Mouse (Mus musculus) neural tube, embryonic 11.5 days (tissue): ENCODE measurements around the gene Phf19. TPM values are rescaled to one million over a fixed set of nuclear protein-coding genes. Genes with fewer than 3 reads are reported as not detected.

Source experiments
- ATAC-seq: fragments of 200-750 bp; cut with Nextera tagmentation; 2 replicates; pipeline ENCODE4 v1.8.0; 2017; ENCODE audit warnings: moderate number of reproducible peaks, mild to moderate bottlenecking, moderate TSS enrichment, moderate library complexity; ENCODE audit not compliant: insufficient read depth, low FRiP score, low TSS enrichment
- DNase-seq: peaks from one replicate; pipeline ENCODE4 v3.0.0-alpha.2; 2015; ENCODE audit warnings: low spot score
- H3K27ac ChIP-seq: fragments of 300-500 bp; sonication (generic); 2 replicates; pipeline ENCODE4 v1.5.1; 2014; ENCODE audit warnings: low read depth, mild to moderate bottlenecking, low read length
- H3K27me3 ChIP-seq: fragments of 300-500 bp; sonication (generic); 2 replicates; pipeline ENCODE4 v1.6.1; 2014; ENCODE audit warnings: mild to moderate bottlenecking, low read length, mixed read lengths; ENCODE audit not compliant: control insufficient read depth, insufficient read depth
- H3K36me3 ChIP-seq: fragments of 300-500 bp; sonication (generic); 2 replicates; pipeline ENCODE4 v1.6.1; 2014; ENCODE audit warnings: mild to moderate bottlenecking, low read length, moderate library complexity, mixed read lengths; ENCODE audit not compliant: control insufficient read depth, insufficient read depth
- H3K4me1 ChIP-seq: fragments of 300-500 bp; sonication (generic); 2 replicates; pipeline ENCODE4 v1.6.1; 2014; ENCODE audit warnings: low read length, mixed read lengths; ENCODE audit not compliant: control insufficient read depth, insufficient read depth
- H3K4me2 ChIP-seq: fragments of 300-500 bp; sonication (generic); 2 replicates; pipeline ENCODE4 v1.6.1; 2014; ENCODE audit warnings: low read depth, mild to moderate bottlenecking, moderate library complexity
- H3K4me3 ChIP-seq: fragments of 300-500 bp; sonication (generic); 2 replicates; pipeline ENCODE4 v1.5.1; 2014; ENCODE audit warnings: low read depth, low read length
- H3K9ac ChIP-seq: fragments of 300-500 bp; sonication (generic); 2 replicates; pipeline ENCODE4 v1.6.1; 2014; ENCODE audit warnings: mild to moderate bottlenecking, low read length
- H3K9me3 ChIP-seq: fragments of 300-500 bp; sonication (generic); 2 replicates; pipeline ENCODE4 v1.6.1; 2016; ENCODE audit warnings: low read length; ENCODE audit not compliant: control insufficient read depth
- WGBS: fragments of 180-500 bp; shearing (Covaris S2); extraction: QIAGEN DNeasy Blood & Tissue Kit; methylation state at CpG from one replicate; pipeline ENCODE4 v1.1.7; 2014; 5-methylcytosine and 5-hydroxymethylcytosine counted together
- polyA plus RNA-seq: library from polyadenylated mRNA; unstranded; fragments of >200 nt; fragmentation: Nextera tagmentation; extraction: Ambion mirVana; gene quantifications from 2 replicates; pipeline ENCODE4 v1.2.1, GENCODE M21; 2014

The Phf19 gene
- 1.9 and 2.1 TPM in 2 replicates for polyA plus RNA-seq

DNA sequence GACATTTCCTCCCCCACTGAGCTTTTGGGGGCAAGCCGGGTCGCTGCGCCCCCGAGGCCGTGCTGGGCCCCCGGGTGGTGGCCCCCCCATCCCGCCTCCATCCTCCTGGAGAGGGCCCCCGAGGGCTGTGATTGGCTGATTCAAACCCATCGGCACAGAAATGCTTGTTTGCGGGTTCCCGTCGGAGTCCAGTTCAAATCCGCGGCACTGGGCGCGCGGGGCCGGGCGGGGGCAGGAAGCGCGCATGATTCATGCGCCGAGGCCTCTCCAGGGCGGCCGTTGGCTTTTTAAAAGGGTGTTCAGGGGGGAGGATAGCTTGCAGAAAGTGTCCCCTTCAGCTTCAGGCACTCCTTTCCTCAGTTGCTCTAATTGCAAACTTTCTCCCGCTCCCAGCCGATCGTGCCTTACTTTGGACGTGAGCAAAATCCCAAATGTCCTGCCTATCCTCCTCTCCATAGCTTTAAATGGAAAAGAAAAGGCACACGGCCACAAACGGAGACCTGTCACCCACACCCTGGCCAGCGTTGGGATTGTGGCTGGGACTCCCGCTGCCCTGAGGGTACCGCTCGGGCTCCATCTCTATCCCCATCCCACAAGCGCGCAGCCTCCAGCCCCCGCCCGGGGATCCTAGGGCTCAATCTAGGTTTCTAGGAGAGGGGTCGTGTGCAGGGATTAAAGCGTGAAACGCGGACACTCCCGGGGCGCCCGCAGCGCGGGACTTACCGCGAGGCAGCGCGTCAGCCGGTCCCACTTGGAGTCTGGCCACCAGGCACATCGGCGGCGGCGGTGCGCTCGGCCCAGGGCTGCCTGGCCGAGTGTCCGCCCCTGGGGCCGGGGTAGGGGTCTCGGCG lies at the start of gene Phf19:
Phf19 (minus strand) TSS at position 809 of the 851 bp plus-strand sequence.
- peaks cover 38% of the 10 kb centered on the region for H3K27me3 ChIP-seq
- peak; percentile 45 for DNase-seq
- H3K27ac ChIP-seq = no peak within 1 kb of the TSS
- no peaks in the 10 kb centered on the region for H3K36me3 ChIP-seq
- peak within 1 kb of the TSS; percentile 94 for H3K4me2 ChIP-seq
- under 1% methylated on average over 59 of the region's 64 CpGs for WGBS
- H3K9me3 ChIP-seq = no peaks in the 10 kb centered on the region
- peak within 1 kb of the TSS; percentile 61 for H3K4me3 ChIP-seq
- peaks cover 6% of the 10 kb centered on the region; the same call in 1 of the 2 replicates for H3K4me1 ChIP-seq
- H3K9ac ChIP-seq = peak within 1 kb of the TSS; percentile 57
- peak; percentile 53 for ATAC-seq

DNA sequence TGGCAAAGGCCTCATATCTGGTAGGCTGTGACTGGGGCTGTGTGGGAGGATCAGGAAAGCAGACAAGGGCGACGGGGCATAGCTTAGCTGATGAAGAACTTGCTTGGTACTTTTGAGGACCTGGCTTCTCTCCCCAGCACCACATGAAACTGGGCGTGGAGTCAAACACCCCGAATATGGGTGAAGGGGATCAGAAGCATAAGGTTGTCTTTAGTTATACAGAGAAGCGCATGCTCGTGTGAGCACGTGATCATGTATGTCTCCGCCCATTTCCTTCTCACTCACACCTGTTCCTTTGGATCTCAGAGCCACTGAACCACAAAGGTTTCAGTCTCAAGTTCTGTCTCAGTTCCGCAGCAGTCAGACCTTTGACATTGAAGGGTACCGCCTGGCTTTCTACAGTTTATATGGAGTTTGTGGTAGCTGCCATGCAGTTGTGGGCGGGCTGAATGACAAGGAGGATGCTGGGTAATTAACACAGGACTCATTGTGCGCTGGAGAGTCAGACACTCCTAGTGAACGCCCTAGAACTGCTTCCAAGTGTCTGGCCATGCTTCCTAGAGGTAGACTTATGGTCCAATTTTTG lies 49.6 kb upstream of the Phf19 start:
- Histone ChIP-seq H3K4me1 (peaks cover 4% of the 10 kb centered on the region; the same call in 1 of the 2 replicates), H3K27me3 (no peaks in the 10 kb centered on the region), H3K4me2 (no peak overlapping the region), H3K4me3 (no peak overlapping the region), H3K27ac (no peak overlapping the region), H3K9me3 (no peaks in the 10 kb centered on the region), H3K9ac (no peak overlapping the region), H3K36me3 (no peaks in the 10 kb centered on the region)
- ATAC-seq (no peak), DNase-seq (no peak)
- 86% methylated on average over 13 of the region's 13 CpGs for WGBS

DNA sequence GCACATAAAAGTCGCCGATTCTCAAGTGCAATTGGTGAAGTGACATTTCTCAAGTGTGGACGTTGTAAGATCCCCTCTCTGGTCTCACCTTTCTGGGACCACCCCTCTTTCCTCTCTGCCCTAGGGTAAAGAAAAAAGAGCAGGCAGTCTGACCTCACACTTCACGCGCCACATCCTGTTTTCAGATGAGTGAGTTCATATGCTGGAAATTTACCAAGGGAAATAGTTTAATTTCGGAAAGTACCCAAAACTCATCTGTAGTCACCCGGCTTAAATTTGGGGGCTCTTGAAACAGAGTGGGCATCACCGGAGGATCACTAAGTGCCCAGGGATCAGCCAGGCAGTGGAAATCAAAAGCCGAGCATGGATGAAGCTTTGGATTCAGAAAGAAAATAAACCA lies 49.1 kb upstream of the Phf19 start:
- no peak overlapping the region for H3K9ac ChIP-seq
- ATAC-seq = no peak
- no peak overlapping the region for H3K4me2 ChIP-seq
- H3K27ac ChIP-seq = no peak overlapping the region
- no peaks in the 10 kb centered on the region for H3K27me3 ChIP-seq
- no peak overlapping the region for H3K4me3 ChIP-seq
- DNase-seq = no peak
- no peaks in the 10 kb centered on the region for H3K36me3 ChIP-seq
- WGBS = 88% methylated on average over 9 of the region's 9 CpGs
- no peaks in the 10 kb centered on the region for H3K9me3 ChIP-seq
- H3K4me1 ChIP-seq = peaks cover 4% of the 10 kb centered on the region; the same call in 1 of the 2 replicates

DNA sequence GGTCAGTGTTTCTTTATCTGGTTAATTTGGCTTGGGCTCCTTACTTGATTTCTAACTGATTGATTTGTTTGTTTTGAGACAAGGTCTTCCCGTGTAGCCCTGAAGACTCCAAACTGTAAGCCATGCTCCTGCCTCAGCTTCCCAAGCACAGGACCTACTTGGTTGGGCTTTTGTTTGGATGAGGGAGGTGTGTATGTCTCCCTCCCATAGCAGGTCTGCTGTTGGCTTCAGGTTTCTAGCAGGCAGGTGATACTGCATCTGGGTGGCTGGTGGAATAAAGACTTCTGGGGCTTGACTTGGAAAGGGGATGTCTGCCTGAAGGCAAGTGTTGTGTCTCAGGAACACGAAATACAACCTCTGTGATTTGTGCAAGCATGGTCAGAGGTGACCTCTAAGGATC lies 48.4 kb upstream of the Phf19 start:
- no peak for DNase-seq
- Histone ChIP-seq H3K9me3 (no peaks in the 10 kb centered on the region), H3K4me2 (no peak overlapping the region), H3K9ac (no peak overlapping the region), H3K4me1 (peaks cover 4% of the 10 kb centered on the region; the same call in 1 of the 2 replicates), H3K36me3 (no peaks in the 10 kb centered on the region), H3K27ac (no peak overlapping the region), H3K27me3 (no peaks in the 10 kb centered on the region), H3K4me3 (no peak overlapping the region)
- no peak for ATAC-seq
- 75% methylated on average over 2 of the region's 2 CpGs for WGBS

DNA sequence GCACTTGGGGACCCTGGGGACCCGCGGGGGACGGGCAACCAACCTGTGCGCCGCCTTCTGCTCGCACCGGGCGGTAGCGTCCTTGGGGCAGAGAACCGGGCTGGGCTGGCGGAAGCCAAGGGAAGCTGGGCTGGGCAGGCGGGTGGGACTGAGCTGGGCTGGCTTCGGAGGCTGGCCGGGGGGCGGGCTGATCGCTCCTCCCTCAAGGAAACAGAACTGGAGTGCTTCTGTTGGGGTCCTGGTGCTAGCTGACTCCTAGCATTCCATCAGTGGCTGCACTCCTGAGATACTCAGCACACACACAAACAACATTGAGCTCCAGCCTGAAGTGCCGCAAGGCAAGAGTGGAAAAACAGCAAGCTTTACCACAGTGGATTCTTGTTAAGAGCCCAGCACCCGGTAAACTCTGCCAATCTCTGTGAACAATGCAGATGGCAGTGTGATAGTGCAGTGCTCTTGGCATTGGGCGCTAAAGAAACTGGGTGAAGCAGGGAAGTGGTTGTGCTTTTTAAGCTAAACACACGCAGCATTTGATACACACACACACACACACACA lies 47.7 kb upstream of the Phf19 start, which contains the start of gene Traf1:
Traf1 (minus strand) TSS at position 292 of the 556 bp plus-strand sequence.
- H3K36me3 ChIP-seq = no peaks in the 10 kb centered on the region
- 22% methylated on average over 20 of the region's 20 CpGs for WGBS
- H3K4me2 ChIP-seq = peak within 1 kb of the TSS; percentile 26; the same call in 1 of the 2 replicates
- no peaks in the 10 kb centered on the region for H3K27me3 ChIP-seq
- DNase-seq = no peak
- H3K9me3 ChIP-seq = no peaks in the 10 kb centered on the region
- H3K27ac ChIP-seq = no peak within 1 kb of the TSS
- no peak within 1 kb of the TSS for H3K4me3 ChIP-seq
- H3K4me1 ChIP-seq = peaks cover 4% of the 10 kb centered on the region; the same call in 1 of the 2 replicates
- ATAC-seq = no peak
- H3K9ac ChIP-seq = no peak within 1 kb of the TSS

DNA sequence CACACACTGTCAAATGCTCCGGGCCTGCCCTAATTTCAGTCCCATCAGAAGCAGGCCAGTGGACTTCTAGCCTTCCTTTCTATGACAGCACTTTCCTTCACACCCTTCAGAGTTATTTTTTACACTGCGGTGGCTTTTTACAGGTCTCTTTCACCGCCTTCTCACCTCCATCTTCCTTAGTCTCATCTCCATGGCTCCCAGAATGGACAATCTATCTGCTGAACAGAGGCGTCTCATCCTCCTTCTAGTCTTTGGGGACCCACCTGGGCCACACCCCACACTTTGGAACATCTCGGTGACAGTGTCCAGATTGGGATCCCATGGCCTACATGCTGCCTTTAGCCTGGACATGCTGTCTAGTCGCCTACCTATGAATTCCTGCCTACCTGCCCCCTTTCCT lies 47.1 kb upstream of the Phf19 start:
- no peak overlapping the region for H3K9ac ChIP-seq
- no peak overlapping the region for H3K27ac ChIP-seq
- peak overlapping the region; percentile 26; the same call in 1 of the 2 replicates for H3K4me2 ChIP-seq
- H3K4me3 ChIP-seq = no peak overlapping the region
- H3K4me1 ChIP-seq = peaks cover 4% of the 10 kb centered on the region; the same call in 1 of the 2 replicates
- no peaks in the 10 kb centered on the region for H3K9me3 ChIP-seq
- WGBS = 70% methylated on average over 6 of the region's 6 CpGs
- ATAC-seq (no peak), DNase-seq (no peak)
- H3K27me3 ChIP-seq = no peaks in the 10 kb centered on the region
- H3K36me3 ChIP-seq = no peaks in the 10 kb centered on the region

DNA sequence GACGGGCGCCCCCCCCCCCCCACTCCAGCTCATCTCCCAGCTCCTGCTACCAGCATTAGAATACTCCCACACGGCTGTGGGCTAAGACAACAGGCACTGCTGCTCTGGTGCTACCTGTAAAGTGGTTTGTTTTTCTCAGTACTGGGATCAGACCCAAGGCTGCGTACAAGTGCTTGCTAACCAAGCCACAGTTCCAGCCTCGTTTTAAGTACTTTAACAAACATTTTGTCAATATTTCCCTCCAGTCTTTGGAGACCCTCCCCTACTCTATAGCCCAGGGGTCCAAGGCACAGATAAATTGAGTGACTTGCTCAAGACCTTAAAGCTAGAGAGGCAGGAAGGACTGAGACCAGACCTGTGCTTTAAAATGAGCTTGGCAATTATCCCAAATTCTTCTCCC lies 46.6 kb upstream of the Phf19 start:
- no peak overlapping the region for H3K4me2 ChIP-seq
- no peak overlapping the region for H3K27ac ChIP-seq
- DNase-seq (no peak), ATAC-seq (no peak)
- WGBS = 85% methylated on average over 4 of the region's 5 CpGs
- no peaks in the 10 kb centered on the region for H3K27me3 ChIP-seq
- peaks cover 4% of the 10 kb centered on the region; the same call in 1 of the 2 replicates for H3K4me1 ChIP-seq
- H3K9me3 ChIP-seq = no peaks in the 10 kb centered on the region
- H3K4me3 ChIP-seq = no peak overlapping the region
- H3K9ac ChIP-seq = no peak overlapping the region
- H3K36me3 ChIP-seq = no peaks in the 10 kb centered on the region

DNA sequence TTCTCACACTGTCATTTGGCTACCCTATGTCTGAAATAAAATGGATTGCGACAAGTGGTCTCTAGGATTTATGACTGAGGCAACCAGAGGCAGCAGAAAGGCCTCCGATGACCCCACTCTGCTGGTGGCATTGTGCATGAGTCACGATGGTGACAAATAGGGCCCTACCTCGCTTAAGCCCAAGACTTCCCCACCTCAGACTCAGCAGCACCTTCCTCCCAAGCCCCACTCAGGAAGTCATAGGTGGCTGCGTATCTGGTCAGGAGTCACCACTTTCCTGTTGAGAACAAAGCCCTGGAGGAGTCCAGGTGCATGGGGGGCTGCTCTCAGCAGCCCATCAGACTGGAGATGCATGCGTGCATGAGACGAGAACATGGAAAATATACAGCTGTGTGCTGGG lies 44.8 kb upstream of the Phf19 start:
- Histone ChIP-seq H3K27ac (no peak overlapping the region), H3K4me3 (no peak overlapping the region), H3K4me2 (no peak overlapping the region), H3K36me3 (no peaks in the 10 kb centered on the region), H3K9ac (no peak overlapping the region), H3K4me1 (peaks cover 4% of the 10 kb centered on the region; the same call in 1 of the 2 replicates), H3K9me3 (no peaks in the 10 kb centered on the region), H3K27me3 (no peaks in the 10 kb centered on the region)
- no peak for DNase-seq
- whole genome bisulfite sequencing = 84% methylated on average over 7 of the region's 7 CpGs
- no peak for ATAC-seq
